In the genomic region with DNA sequence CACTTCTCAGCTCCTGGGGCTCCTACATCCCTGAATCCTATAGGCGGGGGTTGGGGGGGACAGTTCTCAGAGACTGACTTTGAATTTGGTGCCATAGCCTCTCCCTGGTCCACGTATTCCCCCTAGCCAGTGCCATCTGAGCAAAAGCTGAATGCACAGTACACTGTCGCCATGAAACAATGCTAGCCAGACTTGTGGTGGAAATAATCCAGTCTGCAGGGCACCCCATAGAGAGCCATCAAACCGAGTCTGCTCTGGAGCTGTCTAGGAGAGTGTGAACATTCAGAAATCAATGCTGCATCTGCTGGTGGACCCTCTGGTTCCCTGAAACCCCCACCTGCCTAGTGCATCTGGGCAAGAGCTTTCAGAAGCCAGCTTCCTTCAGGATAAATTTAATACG, we compare ENCODE assay signal across 11 mouse cellular contexts. TPM values are rescaled to one million over a fixed set of nuclear protein-coding genes. Genes with fewer than 3 reads are reported as not detected.
A peak's percentile ranks its signal among the peaks of the same experiment; 100 is the strongest.
DNase-seq lines count a peak whose midpoint lies in the region; ATAC-seq lines count a peak whose summit lies in the region.
"Had no signal": no experiment of that assay in that cellular context is flagged by ENCODE, and none has a peak within 500 bp of the region (broad histone marks: within the 10 kb centered on the region; RNA-seq: fewer than 3 reads in every experiment).

No protein-coding gene starts in this region.

- no peak; the same call in 1 of the 2 replicates for ATAC-seq in midbrain, embryonic 11.5 days (ENCODE audit: low FRiP score)
- no peak for ATAC-seq in midbrain, embryonic 12.5 days (ENCODE audit: low FRiP score, low read depth)

- H3K4me3 ChIP-seq in midbrain, embryonic 10.5 days, result no peak overlapping the region
- no peak overlapping the region for H3K4me3 ChIP-seq in midbrain, embryonic 11.5 days (ENCODE audit: low read depth, low read length)
- peak overlapping the region; percentile 45 for H3K4me3 ChIP-seq in midbrain, embryonic 12.5 days
- H3K4me3 ChIP-seq: embryonic facial prominence, embryonic 15.5 days had no signal

- H3K9ac ChIP-seq in midbrain, embryonic 11.5 days (ENCODE audit: low read length), result no peak overlapping the region
- H3K9ac ChIP-seq in midbrain, embryonic 12.5 days (replicated peaks), result peak overlapping the region; percentile 28; the same call in 1 of the 2 replicates
- H3K9ac ChIP-seq: embryonic facial prominence, embryonic 15.5 days had no signal

- peaks cover 49% of the 10 kb centered on the region for H3K4me1 ChIP-seq in midbrain, embryonic 10.5 days
- H3K4me1 ChIP-seq in midbrain, embryonic 11.5 days (ENCODE audit: control insufficient read depth, insufficient read depth, low read length), result peaks cover 24% of the 10 kb centered on the region
- peaks cover 39% of the 10 kb centered on the region for H3K4me1 ChIP-seq in midbrain, embryonic 12.5 days
- H3K4me1 ChIP-seq: embryonic facial prominence, embryonic 15.5 days had no signal

- WGBS in midbrain, embryonic 10.5 days, result 42% methylated on average over 5 of the region's 5 CpGs
- 37% methylated on average over 5 of the region's 5 CpGs for WGBS in midbrain, embryonic 11.5 days
- WGBS in midbrain, embryonic 12.5 days, result 34% methylated on average over 5 of the region's 5 CpGs

- no peaks in the 10 kb centered on the region for H3K9me3 ChIP-seq in midbrain, embryonic 10.5 days (replicated peaks)
- H3K9me3 ChIP-seq in midbrain, embryonic 11.5 days (ENCODE audit: control insufficient read depth, low read length), result no peaks in the 10 kb centered on the region
- H3K9me3 ChIP-seq in midbrain, embryonic 12.5 days, result no peaks in the 10 kb centered on the region
- H3K9me3 ChIP-seq: embryonic facial prominence, embryonic 15.5 days; megakaryocyte, embryonic 14.5 days had no signal

- DNase-seq in midbrain, embryonic 10.5 days (ENCODE audit: low spot score), result no peak
- DNase-seq in midbrain, embryonic 11.5 days (ENCODE audit: low spot score, missing footprints), result no peak
- DNase-seq in cerebellum, postnatal 14 days, result peak; percentile 66 to 68
- no peak for DNase-seq in kidney, adult 8-10 months
- DNase-seq in adipocyte (ENCODE audit: low spot score), result no peak
- DNase-seq in kidney, postnatal 14 days, result no peak
- DNase-seq: lung, adult 2 months had no signal

- no peak overlapping the region for H3K4me2 ChIP-seq in midbrain, embryonic 11.5 days
- peak overlapping the region; percentile 59 for H3K4me2 ChIP-seq in midbrain, embryonic 12.5 days (replicated peaks)
- H3K4me2 ChIP-seq: embryonic facial prominence, embryonic 15.5 days; heart, embryonic 11.5 days had no signal

- H3K27me3 ChIP-seq in midbrain, embryonic 10.5 days (ENCODE audit: low read depth, poor library complexity, severe bottlenecking), result peaks cover 58% of the 10 kb centered on the region
- H3K27me3 ChIP-seq in midbrain, embryonic 11.5 days (ENCODE audit: control insufficient read depth, insufficient read depth, low read length), result peaks cover 19% of the 10 kb centered on the region
- peaks cover 48% of the 10 kb centered on the region for H3K27me3 ChIP-seq in midbrain, embryonic 12.5 days

- 0 out of 2 replicates have a peak overlapping the region, but pooled peaks have one; percentile 6 for H3K27ac ChIP-seq in midbrain, embryonic 10.5 days (replicated peaks)
- no peak overlapping the region for H3K27ac ChIP-seq in midbrain, embryonic 11.5 days (ENCODE audit: low read depth, low read length)
- H3K27ac ChIP-seq in midbrain, embryonic 12.5 days (replicated peaks), result peak overlapping the region; percentile 69
- H3K27ac ChIP-seq: embryonic facial prominence, embryonic 15.5 days had no signal

- no peaks in the 10 kb centered on the region for H3K36me3 ChIP-seq in midbrain, embryonic 10.5 days
- H3K36me3 ChIP-seq in midbrain, embryonic 11.5 days (ENCODE audit: control insufficient read depth, insufficient read depth, low read length), result no peaks in the 10 kb centered on the region
- H3K36me3 ChIP-seq in midbrain, embryonic 12.5 days, result no peaks in the 10 kb centered on the region
- H3K36me3 ChIP-seq: embryonic facial prominence, embryonic 15.5 days had no signal

RNA-seq across cellular contexts. Expression of gene Myt1l, which starts 9.7 kb away (rescaled TPM):
- 2.6 and 9.6 TPM in 2 replicates for polyA plus RNA-seq in midbrain, embryonic 10.5 days (2016; fragmentation: Nextera tagmentation; extraction: Ambion mirVana)
- polyA plus RNA-seq in midbrain, embryonic 11.5 days (2014; fragmentation: Nextera tagmentation; extraction: Ambion mirVana), result 13.3 and 13.5 TPM in 2 replicates
- polyA plus RNA-seq in midbrain, embryonic 12.5 days (2016; fragmentation: Nextera tagmentation; extraction: Ambion mirVana), result 53.0 and 53.1 TPM in 2 replicates
- polyA plus RNA-seq: lung, adult 2 months had no signal

Comparison
In these comparisons a context has a peak if more than half of its experiments do, and no peak if none do; other contexts are left out.
1. DNase-seq: peak in cerebellum, postnatal 14 days (2 of 2); none in midbrain, embryonic 10.5 days (single experiment), midbrain, embryonic 11.5 days (single experiment), kidney, adult 8-10 months (0 of 2), adipocyte (single experiment) and kidney, postnatal 14 days (single experiment).